Mouse (Mus musculus): Measurements from ENCODE around the gene Rhot1. TPM values are rescaled to one million over a fixed set of nuclear protein-coding genes. Genes with fewer than 3 reads are reported as not detected.

Rhot1 gene
- polyA plus RNA-seq, 1 experiment, result 5.4 TPM

DNA sequence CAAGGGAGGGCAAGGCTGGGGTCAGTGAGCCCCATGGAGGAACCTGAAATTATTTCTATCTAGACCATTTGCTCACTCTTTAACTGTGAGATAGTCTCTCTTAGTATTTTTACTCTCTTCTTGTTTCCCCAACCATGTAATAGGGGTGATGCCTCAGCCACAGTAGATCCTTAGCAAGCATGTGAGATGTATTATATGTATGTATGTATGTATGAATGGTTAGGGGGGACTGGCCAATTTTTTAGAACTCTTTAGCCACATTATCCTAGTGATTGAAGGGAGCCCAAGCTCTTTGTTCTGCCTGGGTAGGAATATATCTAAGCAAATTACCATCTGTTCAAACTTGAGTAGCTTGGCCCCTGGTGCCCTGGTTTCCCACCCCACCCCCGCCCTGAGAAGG, 104.6 kb downstream of the Rhot1 start:
- TF ChIP-seq CTCF (IDR thresholded peaks at IDR 0.05; ENCODE audit: extremely low read depth, insufficient read depth, insufficient read length, insufficient replicate concordance), result no peak
- no peak for TF ChIP-seq POLR2A (IDR thresholded peaks at IDR 0.05; ENCODE audit: low read depth, low read length)
- no peak for DNase-seq (ENCODE audit: low read depth in 1 of 2, low spot score in 2 of 2)
- no peaks in the 10 kb centered on the region for H3K4me1 ChIP-seq (ENCODE audit: control insufficient read depth, insufficient read depth, insufficient read length)
- WGBS, result 89% methylated on average over 1 of the region's 1 CpGs
- no peak overlapping the region for H3K27ac ChIP-seq (ENCODE audit: insufficient read depth, low read length)
- no peaks in the 10 kb centered on the region for H3K36me3 ChIP-seq (ENCODE audit: control insufficient read depth, insufficient read depth, low read length)
- no peak overlapping the region for H3K4me3 ChIP-seq (ENCODE audit: extremely low read depth, insufficient read depth, insufficient read length)
- H3K27me3 ChIP-seq (ENCODE audit: control insufficient read depth, insufficient read depth, low read length), result no peaks in the 10 kb centered on the region

DNA sequence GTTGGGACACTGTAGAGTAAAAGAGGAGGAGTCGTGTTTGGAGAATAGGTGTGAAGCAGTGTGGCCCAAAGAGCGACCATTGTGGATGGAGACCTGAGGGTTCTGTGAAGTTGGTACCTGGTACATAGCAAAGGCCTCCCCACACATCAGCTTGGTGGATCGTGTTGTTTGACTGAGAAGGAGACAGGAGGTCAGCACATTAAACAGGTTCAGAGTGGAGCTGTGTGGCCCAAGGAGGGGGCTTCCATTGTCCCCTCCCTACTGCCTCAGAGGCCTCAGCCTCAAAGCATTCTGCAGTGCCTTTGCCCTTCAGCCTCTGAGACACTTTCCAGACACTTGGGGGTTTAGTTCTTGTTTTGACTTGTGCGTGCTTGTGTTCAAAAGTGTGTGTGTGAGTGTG, 105.1 kb downstream of the Rhot1 start:
- TF ChIP-seq CTCF (IDR thresholded peaks at IDR 0.05; ENCODE audit: extremely low read depth, insufficient read depth, insufficient read length, insufficient replicate concordance), result no peak
- TF ChIP-seq POLR2A (IDR thresholded peaks at IDR 0.05; ENCODE audit: low read depth, low read length), result no peak
- DNase-seq (ENCODE audit: low read depth in 1 of 2, low spot score in 2 of 2), result no peak
- Histone ChIP-seq H3K4me1 (ENCODE audit: control insufficient read depth, insufficient read depth, insufficient read length) (no peaks in the 10 kb centered on the region), H3K4me3 (ENCODE audit: extremely low read depth, insufficient read depth, insufficient read length) (no peak overlapping the region), H3K27ac (ENCODE audit: insufficient read depth, low read length) (no peak overlapping the region), H3K36me3 (ENCODE audit: control insufficient read depth, insufficient read depth, low read length) (no peaks in the 10 kb centered on the region), H3K27me3 (ENCODE audit: control insufficient read depth, insufficient read depth, low read length) (no peaks in the 10 kb centered on the region)
- 82% methylated on average over 4 of the region's 4 CpGs for WGBS

DNA sequence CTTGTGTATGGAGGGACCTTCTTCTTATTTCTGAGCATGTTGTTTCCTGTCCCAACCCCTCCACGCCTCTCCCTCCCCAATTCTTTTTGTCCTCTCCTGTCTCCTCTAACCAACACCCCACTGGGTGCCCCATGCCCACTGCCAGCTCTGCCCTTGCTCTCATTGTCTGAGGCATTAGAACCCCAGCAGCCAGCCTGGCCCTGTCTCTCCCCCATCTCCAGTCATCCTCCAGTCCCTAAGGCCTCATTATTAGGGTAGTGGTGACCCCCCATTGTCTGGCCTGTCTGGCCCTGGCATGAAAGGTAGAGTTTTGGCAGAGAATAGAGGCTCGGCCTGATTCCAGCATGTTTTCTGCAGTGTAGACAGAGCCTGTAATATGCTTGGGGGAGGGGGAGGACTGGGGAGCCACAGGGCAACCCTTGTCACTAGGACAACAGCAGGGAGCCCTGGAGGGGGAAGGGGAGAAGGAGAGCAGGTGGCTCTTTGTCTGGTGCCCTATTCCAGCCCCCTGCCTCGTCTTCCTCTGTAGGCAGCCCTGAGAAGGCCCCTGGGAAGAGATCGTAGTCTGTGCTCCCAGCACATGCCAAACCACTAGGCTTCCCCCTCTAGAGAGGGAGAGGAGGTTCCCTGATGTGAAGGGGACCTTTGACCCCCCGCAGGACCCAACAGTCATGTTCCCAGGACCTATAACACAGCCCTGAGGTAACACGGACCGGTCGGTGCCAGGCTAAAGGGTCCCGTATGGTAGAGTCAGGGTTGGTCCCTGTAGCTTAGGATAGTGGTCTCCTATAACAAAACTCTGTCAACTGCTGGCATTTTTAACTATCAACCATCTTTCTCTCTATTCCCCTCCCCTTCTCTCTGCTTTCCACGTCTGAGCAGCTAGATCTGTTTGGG, 107.2 kb downstream of the Rhot1 start:
- H3K4me1 ChIP-seq (ENCODE audit: control insufficient read depth, insufficient read depth, insufficient read length), result no peaks in the 10 kb centered on the region
- H3K27ac ChIP-seq (ENCODE audit: insufficient read depth, low read length), result no peak overlapping the region
- H3K4me3 ChIP-seq (ENCODE audit: extremely low read depth, insufficient read depth, insufficient read length), result no peak overlapping the region
- H3K27me3 ChIP-seq (ENCODE audit: control insufficient read depth, insufficient read depth, low read length), result no peaks in the 10 kb centered on the region
- DNase-seq (ENCODE audit: low read depth in 1 of 2, low spot score in 2 of 2), result no peak
- H3K36me3 ChIP-seq (ENCODE audit: control insufficient read depth, insufficient read depth, low read length), result no peaks in the 10 kb centered on the region
- TF ChIP-seq CTCF (IDR thresholded peaks at IDR 0.05; ENCODE audit: extremely low read depth, insufficient read depth, insufficient read length, insufficient replicate concordance), result no peak
- TF ChIP-seq POLR2A (IDR thresholded peaks at IDR 0.05; ENCODE audit: low read depth, low read length), result no peak
- WGBS, result 74% methylated on average over 10 of the region's 10 CpGs

Other genes with a start within 250 kb of the Rhot1 start
- 2.6 and 2.7 TPM in 2 replicates for gene Utp6, start 246.6 kb upstream of the Rhot1 start, polyA plus RNA-seq (2012; rRNA removed)
- 3.6 and 4.7 TPM in 2 replicates for gene Suz12, start 215.9 kb upstream of the Rhot1 start, polyA plus RNA-seq (2012; rRNA removed)
- 49.7 and 52.2 TPM in 2 replicates for gene Crlf3, start 128.0 kb upstream of the Rhot1 start, polyA plus RNA-seq (2012; rRNA removed)
- gene Atad5, start 119.6 kb upstream of the Rhot1 start, polyA plus RNA-seq (2012; rRNA removed), result 0.60 and 0.62 TPM in 2 replicates
- gene Tefm, start 66.8 kb upstream of the Rhot1 start, polyA plus RNA-seq (2012; rRNA removed), result 1.9 and 2.2 TPM in 2 replicates
- 12.6 and 16.4 TPM in 2 replicates for gene Adap2, start 54.9 kb upstream of the Rhot1 start, polyA plus RNA-seq (2012; rRNA removed)
- 7.3 and 10.0 TPM in 2 replicates for gene Rnf135, start 25.2 kb upstream of the Rhot1 start, polyA plus RNA-seq (2012; rRNA removed)
- gene Rhbdl3, start 91.9 kb downstream of the Rhot1 start, polyA plus RNA-seq (2012; rRNA removed), result 2.2 and 2.9 TPM in 2 replicates
- 3.5 and 4.7 TPM in 2 replicates for gene 5730455P16Rik, start 169.0 kb downstream of the Rhot1 start, polyA plus RNA-seq (2012; rRNA removed)
- 64.0 and 67.3 TPM in 2 replicates for gene Zfp207, start 174.3 kb downstream of the Rhot1 start, polyA plus RNA-seq (2012; rRNA removed)
- gene Psmd11, start 219.6 kb downstream of the Rhot1 start, polyA plus RNA-seq (2012; rRNA removed), result 21.3 and 36.0 TPM in 2 replicates

Data from spleen, adult 2 months (tissue).